8 mouse cellular contexts compared by ENCODE assay signal in the genomic region with DNA sequence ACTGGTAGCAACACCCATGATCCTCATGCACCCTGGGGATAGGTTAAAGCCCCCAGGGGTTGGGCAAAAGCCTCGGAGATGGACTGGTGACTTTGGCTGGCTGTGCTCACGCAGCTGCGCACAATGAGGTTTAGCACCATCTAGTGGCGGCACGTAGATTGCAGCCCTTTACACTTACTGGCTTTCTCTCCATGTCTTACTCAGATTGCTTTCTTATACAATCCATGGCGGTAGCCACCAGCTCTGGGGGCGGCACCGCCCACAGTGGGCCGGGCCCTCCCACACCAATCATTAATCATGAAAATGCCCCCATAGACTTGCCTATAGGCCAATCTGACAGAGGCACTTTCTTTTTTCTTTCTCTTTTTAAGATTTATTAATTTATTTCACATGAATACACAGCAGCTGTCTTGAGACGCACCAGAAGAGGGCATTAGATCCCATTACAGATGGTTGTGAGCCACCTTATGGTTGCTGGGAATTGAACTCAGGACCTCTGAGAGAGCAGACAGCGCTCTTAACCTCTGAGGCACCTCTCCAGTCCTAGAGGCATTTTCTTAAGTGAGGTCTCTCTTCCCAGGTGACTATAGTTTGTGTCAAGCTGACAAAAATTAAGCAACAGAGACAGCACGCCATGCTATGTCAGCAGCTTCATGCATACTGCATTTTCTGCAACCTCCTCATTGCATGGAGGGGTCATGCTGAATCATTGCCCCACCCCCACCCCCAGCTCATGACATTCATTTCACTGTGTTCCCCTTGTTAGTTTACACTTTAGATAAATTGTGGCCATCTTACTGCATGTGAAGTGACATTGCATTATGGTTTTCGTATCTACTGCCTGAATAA. TPM values are rescaled to one million over a fixed set of nuclear protein-coding genes. Genes with fewer than 3 reads are reported as not detected.
A peak's percentile ranks its signal among the peaks of the same experiment; 100 is the strongest.
DNase-seq lines count a peak whose midpoint lies in the region; ATAC-seq and TF ChIP-seq lines count a peak whose summit lies in the region.

No protein-coding gene starts in this region.

- DNase-seq in CH12.LX (ENCODE audit: extremely low read depth): peak; percentile 74
- peak; percentile 73 to 78 for DNase-seq in cerebellum, postnatal 25 days
- DNase-seq in gastrocnemius, adult 18-20 months (ENCODE audit: low spot score): peak; percentile 58
- peak; percentile 77 for DNase-seq in hindbrain, embryonic 14.5 days (ENCODE audit: low spot score)
- peak; percentile 69 to 75 for DNase-seq in layer of hippocampus, postnatal 10 days (ENCODE audit: low spot score in 2 of 2)
- DNase-seq in lung, embryonic 14.5 days: peak; percentile 83
- DNase-seq in ovary, postnatal 10 days (ENCODE audit: low spot score): peak; percentile 24
- DNase-seq in thymus, postnatal 10 days (ENCODE audit: low spot score in 2 of 2): peak; percentile 33 to 35

- ATAC-seq in hindbrain, embryonic 14.5 days (ENCODE audit: low FRiP score): peak; percentile 94
- peak; percentile 96 for ATAC-seq in lung, embryonic 14.5 days (ENCODE audit: insufficient read depth)

- TF ChIP-seq RAD21 in CH12.LX (IDR thresholded peaks at IDR 0.05; ENCODE audit: low read depth, low read length): no peak

- dilution Hi-C loops in CH12.LX (cut with MboI; ENCODE audit: extremely low pct_ligation_motif_present, extremely low pct_unique_long_range_greater_than_20kb, low sequenced_read_pairs): no loop called here

- H3K79me2 ChIP-seq in CH12.LX (replicated peaks; ENCODE audit: control insufficient read depth, extremely low read depth, insufficient read depth, poor library complexity, severe bottlenecking): no peaks in the 10 kb centered on the region

- 34% methylated on average over 10 of the region's 13 CpGs for WGBS in hindbrain, embryonic 14.5 days
- 32% methylated on average over 11 of the region's 13 CpGs for WGBS in lung, embryonic 14.5 days

- peaks cover 30% of the 10 kb centered on the region for H3K27me3 ChIP-seq in CH12.LX (replicated peaks)
- H3K27me3 ChIP-seq in hindbrain, embryonic 14.5 days (ENCODE audit: control insufficient read depth, insufficient read depth, low read length): no peaks in the 10 kb centered on the region
- no peaks in the 10 kb centered on the region for H3K27me3 ChIP-seq in lung, embryonic 14.5 days (ENCODE audit: insufficient read depth, low read length)

- no peak for TF ChIP-seq POLR2A in CH12.LX (IDR thresholded peaks at IDR 0.05; ENCODE audit: low read depth, low read length)

- no peak overlapping the region; the same call in 1 of the 2 replicates for H3K4me2 ChIP-seq in CH12.LX (ENCODE audit: insufficient read depth, low read depth, poor library complexity, severe bottlenecking)
- H3K4me2 ChIP-seq in hindbrain, embryonic 14.5 days (replicated peaks): no peak overlapping the region
- H3K4me2 ChIP-seq in lung, embryonic 14.5 days: no peak overlapping the region

- H3K4me3 ChIP-seq in CH12.LX (replicated peaks in 1 of 3; ENCODE audit: low read depth in 2 of 3, low read length in 2 of 3, poor library complexity in 1 of 3): no peak overlapping the region
- H3K4me3 ChIP-seq in hindbrain, embryonic 14.5 days (replicated peaks; ENCODE audit: low read length): no peak overlapping the region
- H3K4me3 ChIP-seq in lung, embryonic 14.5 days (ENCODE audit: low read depth, low read length): no peak overlapping the region

- in situ Hi-C loops in CH12.LX (cut with MboI; ENCODE audit: low pct_ligation_motif_present, low pct_unique_long_range_greater_than_20kb, low sequenced_read_pairs): no loop called here

- no peaks in the 10 kb centered on the region for H3K36me3 ChIP-seq in CH12.LX (replicated peaks in 1 of 2; ENCODE audit: control insufficient read depth in 1 of 2, insufficient read depth in 1 of 2, low read length in 1 of 2)
- no peaks in the 10 kb centered on the region for H3K36me3 ChIP-seq in hindbrain, embryonic 14.5 days (replicated peaks; ENCODE audit: control insufficient read depth, insufficient read depth)
- H3K36me3 ChIP-seq in lung, embryonic 14.5 days (ENCODE audit: insufficient read depth): no peaks in the 10 kb centered on the region

- H3K9ac ChIP-seq in CH12.LX (ENCODE audit: insufficient read depth, low read depth): no peak overlapping the region
- H3K9ac ChIP-seq in hindbrain, embryonic 14.5 days: no peak overlapping the region
- no peak overlapping the region for H3K9ac ChIP-seq in lung, embryonic 14.5 days

- H3K4me1 ChIP-seq in CH12.LX (ENCODE audit: control insufficient read depth in 1 of 2, insufficient read depth in 2 of 2): peaks cover 0 to 8% of the 10 kb centered on the region in 2 experiments; a peak in 1 of 4 replicates
- H3K4me1 ChIP-seq in hindbrain, embryonic 14.5 days (replicated peaks; ENCODE audit: control insufficient read depth, insufficient read depth, low read length): no peaks in the 10 kb centered on the region
- H3K4me1 ChIP-seq in lung, embryonic 14.5 days (ENCODE audit: insufficient read depth): 0 out of 2 replicates have a peak, but pooled peaks cover 4% of the 10 kb centered on the region

- peak; percentile 27 to 46; a peak in 1 of 4 replicates for TF ChIP-seq CTCF in CH12.LX (conservative IDR thresholded peaks at IDR 0.05 in 1 of 2, IDR thresholded peaks at IDR 0.05 in 1 of 2; ENCODE audit: low read depth in 2 of 2, low read length in 2 of 2)
- peak; percentile 52; the same call in 1 of the 2 replicates for TF ChIP-seq CTCF in lung, embryonic 14.5 days (IDR thresholded peaks at IDR 0.05; ENCODE audit: low read depth)

- no peak overlapping the region for H3K27ac ChIP-seq in CH12.LX (ENCODE audit: insufficient read depth, low read depth)
- no peak overlapping the region for H3K27ac ChIP-seq in hindbrain, embryonic 14.5 days
- no peak overlapping the region for H3K27ac ChIP-seq in lung, embryonic 14.5 days (ENCODE audit: low read depth)

- no peaks in the 10 kb centered on the region for H3K9me3 ChIP-seq in CH12.LX (replicated peaks; ENCODE audit: low read length)
- H3K9me3 ChIP-seq in hindbrain, embryonic 14.5 days (ENCODE audit: control insufficient read depth, low read length): no peaks in the 10 kb centered on the region
- H3K9me3 ChIP-seq in lung, embryonic 14.5 days (ENCODE audit: low read depth, low read length): no peaks in the 10 kb centered on the region

- no peak for TF ChIP-seq EP300 in CH12.LX (IDR thresholded peaks at IDR 0.05; ENCODE audit: low read length)

TF ChIP-seq in CH12.LX, 34 proteins besides CTCF, POLR2A, EP300 and RAD21:
- peak; percentile 23; the same call in 1 of the 2 replicates for TF ChIP-seq NRF1 (IDR thresholded peaks at IDR 0.05; ENCODE audit: low read depth, low read length)
- TF ChIP-seq TCF12 (IDR thresholded peaks at IDR 0.05; ENCODE audit: low read depth, low read length): no peak

RNA-seq across cellular contexts. Expression of a gene that starts 35.9 kb away (rescaled TPM):
- total RNA-seq in CH12.LX (2012; rRNA removed) (not detected in 2 replicates), CH12.LX (2014; rRNA removed) (not detected in 2 replicates)
- polyA plus RNA-seq in CH12.LX (2012; ENCODE audit: insufficient read length, low read depth): not detected in 2 replicates
- total RNA-seq in gastrocnemius, adult 18-20 months (2021): under 1 TPM; 0.17 to 0.32 TPM
- polyA plus RNA-seq in hindbrain, embryonic 14.5 days (2014; fragmentation: Nextera tagmentation; extraction: Ambion mirVana): 6.9 and 7.8 TPM in 2 replicates
- 10 to 100 TPM; 28.9 to 32.6 TPM for total RNA-seq in layer of hippocampus, postnatal 10 days (2021)
- 21.2 and 21.3 TPM in 2 replicates for polyA plus RNA-seq in lung, embryonic 14.5 days (2014; fragmentation: Nextera tagmentation; extraction: Ambion mirVana)

Comparison
In these comparisons a context has a peak if more than half of its experiments do, and no peak if none do; other contexts are left out.
1. DNase-seq: peak in every context shown above with its lines; median percentile 83 in lung, embryonic 14.5 days; 77 in hindbrain, embryonic 14.5 days; 76 in cerebellum, postnatal 25 days; 74 in CH12.LX; 72 in layer of hippocampus, postnatal 10 days; 58 in gastrocnemius, adult 18-20 months; 34 in thymus, postnatal 10 days; 24 in ovary, postnatal 10 days.
2. RNA of a gene that starts 35.9 kb away (total RNA-seq): 28.9 to 32.6 TPM in layer of hippocampus, postnatal 10 days; 0.17 to 0.32 TPM in gastrocnemius, adult 18-20 months and not detected in CH12.LX; every median in the first group is over 10 times any median in the second.